Mouse (Mus musculus): ENCODE measurements around the gene Gm9639. TPM values are rescaled to one million over a fixed set of nuclear protein-coding genes. Genes with fewer than 3 reads are reported as not detected.
A peak's percentile ranks its signal among the peaks of the same experiment; 100 is the strongest.

Gm9639 gene
- polyA plus RNA-seq (2014; fragmentation: Nextera tagmentation; extraction: Ambion mirVana), result not detected in 2 replicates

- Histone ChIP-seq H3K4me1 (ENCODE audit: control insufficient read depth, insufficient read depth, low read length) (no peaks in the 10 kb centered on the region), H3K27me3 (ENCODE audit: control insufficient read depth, insufficient read depth, low read length) (no peaks in the 10 kb centered on the region), H3K4me2 (ENCODE audit: low read length) (no peak within 1 kb of the TSS), H3K36me3 (ENCODE audit: control insufficient read depth, insufficient read depth, low read length) (no peaks in the 10 kb centered on the region), H3K9me3 (ENCODE audit: control insufficient read depth, low read length) (no peaks in the 10 kb centered on the region), H3K9ac (replicated peaks; ENCODE audit: low read length) (no peak within 1 kb of the TSS), H3K27ac (replicated peaks; ENCODE audit: low read depth, low read length) (no peak within 1 kb of the TSS), H3K4me3 (replicated peaks; ENCODE audit: low read depth, low read length) (no peak within 1 kb of the TSS)
- ATAC-seq (ENCODE audit: low FRiP score, low TSS enrichment) (no peak), DNase-seq (no peak)
- 50% methylated on average over 2 of the region's 2 CpGs for WGBS
Observed at GRCm38 (mm10) chr10:77794976-77795375, at the start of gene Gm9639. Gm9639 (minus strand) TSS chr10:77795076.

- WGBS, result 83% methylated on average over 6 of the region's 6 CpGs
Observed at GRCm38 (mm10) chr10:77839006-77839405, 44.1 kb upstream of the Gm9639 start.

GRCm38 (mm10) chr10:77835647-77836046 lies 40.8 kb upstream of the Gm9639 start, which contains the start of gene Krtap10-10:
Krtap10-10 (plus strand) TSS chr10:77835947.
- Histone ChIP-seq H3K36me3 (ENCODE audit: control insufficient read depth, insufficient read depth, low read length) (no peaks in the 10 kb centered on the region), H3K4me3 (replicated peaks; ENCODE audit: low read depth, low read length) (no peak within 1 kb of the TSS), H3K27me3 (ENCODE audit: control insufficient read depth, insufficient read depth, low read length) (no peaks in the 10 kb centered on the region), H3K9me3 (ENCODE audit: control insufficient read depth, low read length) (no peaks in the 10 kb centered on the region), H3K27ac (replicated peaks; ENCODE audit: low read depth, low read length) (no peak within 1 kb of the TSS), H3K4me1 (ENCODE audit: control insufficient read depth, insufficient read depth, low read length) (no peaks in the 10 kb centered on the region), H3K4me2 (ENCODE audit: low read length) (no peak within 1 kb of the TSS), H3K9ac (replicated peaks; ENCODE audit: low read length) (no peak within 1 kb of the TSS)
- DNase-seq, result no peak
- no peak for ATAC-seq (ENCODE audit: low FRiP score, low TSS enrichment)
- WGBS, result 75% methylated on average over 9 of the region's 9 CpGs

More at GRCm38 (mm10) chr10:77839006-77839405, 44.1 kb upstream of the Gm9639 start:
- peaks cover 9% of the 10 kb centered on the region; the same call in 1 of the 2 replicates for H3K9me3 ChIP-seq (ENCODE audit: control insufficient read depth, low read length)
- no peaks in the 10 kb centered on the region for H3K27me3 ChIP-seq (ENCODE audit: control insufficient read depth, insufficient read depth, low read length)
- no peak for DNase-seq
- H3K36me3 ChIP-seq (ENCODE audit: control insufficient read depth, insufficient read depth, low read length), result no peaks in the 10 kb centered on the region
- no peak overlapping the region for H3K4me2 ChIP-seq (ENCODE audit: low read length)
- H3K4me1 ChIP-seq (ENCODE audit: control insufficient read depth, insufficient read depth, low read length), result no peaks in the 10 kb centered on the region
- H3K27ac ChIP-seq (replicated peaks; ENCODE audit: low read depth, low read length), result no peak overlapping the region
- H3K4me3 ChIP-seq (replicated peaks; ENCODE audit: low read depth, low read length), result no peak overlapping the region
- no peak for ATAC-seq (ENCODE audit: low FRiP score, low TSS enrichment)
- H3K9ac ChIP-seq (replicated peaks; ENCODE audit: low read length), result no peak overlapping the region

DNA sequence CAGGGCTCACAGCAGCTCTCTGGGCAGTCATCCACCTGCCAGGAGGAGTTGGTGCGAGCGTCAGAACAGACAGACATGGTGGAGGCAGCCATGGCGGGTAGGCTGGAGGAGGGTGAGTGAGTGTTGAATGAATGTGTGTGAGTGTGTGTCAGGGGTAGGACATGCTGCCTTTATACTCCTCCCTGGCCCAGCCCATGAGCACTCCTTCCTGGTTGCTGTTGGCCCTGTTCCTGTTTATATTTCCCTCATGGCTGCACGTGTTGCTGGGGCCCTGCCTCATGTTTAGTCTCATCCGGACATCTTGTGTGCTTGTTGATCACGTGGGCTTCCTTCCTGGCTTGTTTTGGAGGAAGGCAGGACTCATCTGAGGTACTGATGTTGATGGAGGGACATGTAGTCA lies 32.1 kb upstream of the Gm9639 start, which contains the start of gene Krtap10-4:
Gene Krtap10-4 (minus strand): TSS at position 145 of the 400 bp plus-strand sequence.
- Histone ChIP-seq H3K27ac (replicated peaks; ENCODE audit: low read depth, low read length) (no peak within 1 kb of the TSS), H3K9ac (replicated peaks; ENCODE audit: low read length) (no peak within 1 kb of the TSS), H3K36me3 (ENCODE audit: control insufficient read depth, insufficient read depth, low read length) (no peaks in the 10 kb centered on the region), H3K27me3 (ENCODE audit: control insufficient read depth, insufficient read depth, low read length) (no peaks in the 10 kb centered on the region), H3K9me3 (ENCODE audit: control insufficient read depth, low read length) (no peaks in the 10 kb centered on the region), H3K4me1 (ENCODE audit: control insufficient read depth, insufficient read depth, low read length) (no peaks in the 10 kb centered on the region), H3K4me2 (ENCODE audit: low read length) (no peak within 1 kb of the TSS), H3K4me3 (replicated peaks; ENCODE audit: low read depth, low read length) (no peak within 1 kb of the TSS)
- ATAC-seq (ENCODE audit: low FRiP score, low TSS enrichment) (no peak), DNase-seq (no peak)
- WGBS, result 72% methylated on average over 6 of the region's 6 CpGs

DNA sequence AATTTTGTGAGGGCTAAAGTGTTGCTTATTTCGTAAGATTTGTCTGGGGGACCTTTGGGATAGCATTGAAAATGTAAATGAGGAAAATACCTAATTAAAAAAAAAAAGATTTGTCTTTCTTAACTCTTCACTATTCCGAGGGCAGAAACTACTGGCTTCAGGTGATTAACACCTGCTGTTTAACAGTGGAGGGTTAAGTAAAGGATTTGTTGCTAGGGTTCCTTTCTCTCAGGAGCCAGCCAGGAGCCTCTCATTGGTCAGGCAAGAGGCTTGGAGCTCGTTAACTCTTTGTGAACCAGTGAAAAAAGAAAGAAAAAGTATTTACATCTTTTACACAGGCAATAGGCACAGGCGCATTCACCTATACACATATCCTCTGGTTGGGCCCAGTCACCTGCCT lies 24.3 kb upstream of the Gm9639 start:
- no peaks in the 10 kb centered on the region for H3K9me3 ChIP-seq (ENCODE audit: control insufficient read depth, low read length)
- no peaks in the 10 kb centered on the region for H3K36me3 ChIP-seq (ENCODE audit: control insufficient read depth, insufficient read depth, low read length)
- H3K4me1 ChIP-seq (ENCODE audit: control insufficient read depth, insufficient read depth, low read length), result no peaks in the 10 kb centered on the region
- H3K4me2 ChIP-seq (ENCODE audit: low read length), result no peak overlapping the region
- ATAC-seq (ENCODE audit: low FRiP score, low TSS enrichment) (no peak), DNase-seq (peak; percentile 46)
- no peak overlapping the region for H3K9ac ChIP-seq (replicated peaks; ENCODE audit: low read length)
- no peaks in the 10 kb centered on the region for H3K27me3 ChIP-seq (ENCODE audit: control insufficient read depth, insufficient read depth, low read length)
- H3K4me3 ChIP-seq (replicated peaks; ENCODE audit: low read depth, low read length), result no peak overlapping the region
- 29% methylated on average over 4 of the region's 4 CpGs for WGBS
- H3K27ac ChIP-seq (replicated peaks; ENCODE audit: low read depth, low read length), result no peak overlapping the region

GRCm38 (mm10) chr10:77818523-77818922 lies 23.6 kb upstream of the Gm9639 start:
- no peak overlapping the region for H3K4me2 ChIP-seq (ENCODE audit: low read length)
- H3K4me3 ChIP-seq (replicated peaks; ENCODE audit: low read depth, low read length), result no peak overlapping the region
- H3K9me3 ChIP-seq (ENCODE audit: control insufficient read depth, low read length), result no peaks in the 10 kb centered on the region
- no peaks in the 10 kb centered on the region for H3K4me1 ChIP-seq (ENCODE audit: control insufficient read depth, insufficient read depth, low read length)
- H3K9ac ChIP-seq (replicated peaks; ENCODE audit: low read length), result no peak overlapping the region
- peak; percentile 37; the same call in 1 of the 2 replicates for ATAC-seq (ENCODE audit: low FRiP score, low TSS enrichment)
- H3K27ac ChIP-seq (replicated peaks; ENCODE audit: low read depth, low read length), result 0 out of 2 replicates have a peak overlapping the region, but pooled peaks have one; percentile 26
- no peak for DNase-seq
- H3K27me3 ChIP-seq (ENCODE audit: control insufficient read depth, insufficient read depth, low read length), result no peaks in the 10 kb centered on the region
- H3K36me3 ChIP-seq (ENCODE audit: control insufficient read depth, insufficient read depth, low read length), result no peaks in the 10 kb centered on the region
- WGBS, result 97% methylated on average over 4 of the region's 4 CpGs

DNA sequence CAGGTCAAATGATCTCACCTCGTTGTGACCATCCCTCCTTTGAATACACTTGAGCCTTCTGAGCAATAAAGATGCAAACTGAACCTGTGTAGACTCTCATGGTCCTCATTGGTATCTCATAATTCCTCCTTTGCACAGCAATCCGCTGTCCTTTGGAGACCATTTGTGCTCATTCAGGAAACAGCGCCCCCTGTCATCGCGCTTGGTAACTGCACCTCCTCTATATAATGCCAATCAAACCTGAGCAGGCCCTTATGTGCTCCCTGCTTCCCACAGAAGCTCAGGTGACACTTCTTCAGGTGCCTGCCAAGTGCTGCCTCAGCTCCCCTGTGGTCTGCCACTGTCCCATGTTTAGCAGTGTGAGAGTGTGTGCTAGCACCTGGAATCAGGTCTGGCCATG lies 20.6 kb upstream of the Gm9639 start:
- ATAC-seq (ENCODE audit: low FRiP score, low TSS enrichment) (no peak), DNase-seq (peak; percentile 52)
- Histone ChIP-seq H3K4me2 (ENCODE audit: low read length) (no peak overlapping the region), H3K36me3 (ENCODE audit: control insufficient read depth, insufficient read depth, low read length) (no peaks in the 10 kb centered on the region), H3K9ac (replicated peaks; ENCODE audit: low read length) (no peak overlapping the region), H3K27ac (replicated peaks; ENCODE audit: low read depth, low read length) (no peak overlapping the region), H3K27me3 (ENCODE audit: control insufficient read depth, insufficient read depth, low read length) (no peaks in the 10 kb centered on the region), H3K9me3 (ENCODE audit: control insufficient read depth, low read length) (no peaks in the 10 kb centered on the region), H3K4me3 (replicated peaks; ENCODE audit: low read depth, low read length) (no peak overlapping the region), H3K4me1 (ENCODE audit: control insufficient read depth, insufficient read depth, low read length) (no peaks in the 10 kb centered on the region)
- WGBS, result 37% methylated on average over 5 of the region's 5 CpGs

GRCm38 (mm10) chr10:77814382-77814781 lies 19.5 kb upstream of the Gm9639 start, which contains the start of gene Gm2696:
Gm2696 (plus strand) TSS chr10:77814682.
- Histone ChIP-seq H3K4me1 (ENCODE audit: control insufficient read depth, insufficient read depth, low read length) (no peaks in the 10 kb centered on the region), H3K4me2 (ENCODE audit: low read length) (no peak within 1 kb of the TSS), H3K9me3 (ENCODE audit: control insufficient read depth, low read length) (no peaks in the 10 kb centered on the region), H3K27ac (replicated peaks; ENCODE audit: low read depth, low read length) (no peak within 1 kb of the TSS), H3K4me3 (replicated peaks; ENCODE audit: low read depth, low read length) (no peak within 1 kb of the TSS), H3K9ac (replicated peaks; ENCODE audit: low read length) (no peak within 1 kb of the TSS), H3K27me3 (ENCODE audit: control insufficient read depth, insufficient read depth, low read length) (no peaks in the 10 kb centered on the region), H3K36me3 (ENCODE audit: control insufficient read depth, insufficient read depth, low read length) (no peaks in the 10 kb centered on the region)
- WGBS, result 65% methylated on average over 4 of the region's 4 CpGs
- no peak for DNase-seq
- no peak for ATAC-seq (ENCODE audit: low FRiP score, low TSS enrichment)

- Histone ChIP-seq H3K36me3 (ENCODE audit: control insufficient read depth, insufficient read depth, low read length) (no peaks in the 10 kb centered on the region), H3K27me3 (ENCODE audit: control insufficient read depth, insufficient read depth, low read length) (no peaks in the 10 kb centered on the region), H3K9ac (replicated peaks; ENCODE audit: low read length) (no peak within 1 kb of the TSS), H3K9me3 (ENCODE audit: control insufficient read depth, low read length) (no peaks in the 10 kb centered on the region), H3K4me3 (replicated peaks; ENCODE audit: low read depth, low read length) (no peak within 1 kb of the TSS), H3K4me2 (ENCODE audit: low read length) (no peak within 1 kb of the TSS), H3K27ac (replicated peaks; ENCODE audit: low read depth, low read length) (no peak within 1 kb of the TSS), H3K4me1 (ENCODE audit: control insufficient read depth, insufficient read depth, low read length) (no peaks in the 10 kb centered on the region)
- ATAC-seq (ENCODE audit: low FRiP score, low TSS enrichment), result no peak
- 79% methylated on average over 5 of the region's 5 CpGs for WGBS
- DNase-seq, result no peak
Observed at GRCm38 (mm10) chr10:77811743-77812142, 16.9 kb upstream of the Gm9639 start, which contains the start of gene Gm9507. Gm9507 (minus strand) TSS chr10:77811843.
